Mouse (Mus musculus): ENCODE results near the gene Yeats4. TPM values are rescaled to one million over a fixed set of nuclear protein-coding genes. Genes with fewer than 3 reads are reported as not detected.
"Not testable (repeated sequence)": the region's sequence is repeated elsewhere in the genome, so short reads cannot be mapped to it uniquely, and the experiment has no call there.

The Yeats4 gene
- polyA plus RNA-seq, 1 experiment from 2014 or later = 66.4 TPM

DNA sequence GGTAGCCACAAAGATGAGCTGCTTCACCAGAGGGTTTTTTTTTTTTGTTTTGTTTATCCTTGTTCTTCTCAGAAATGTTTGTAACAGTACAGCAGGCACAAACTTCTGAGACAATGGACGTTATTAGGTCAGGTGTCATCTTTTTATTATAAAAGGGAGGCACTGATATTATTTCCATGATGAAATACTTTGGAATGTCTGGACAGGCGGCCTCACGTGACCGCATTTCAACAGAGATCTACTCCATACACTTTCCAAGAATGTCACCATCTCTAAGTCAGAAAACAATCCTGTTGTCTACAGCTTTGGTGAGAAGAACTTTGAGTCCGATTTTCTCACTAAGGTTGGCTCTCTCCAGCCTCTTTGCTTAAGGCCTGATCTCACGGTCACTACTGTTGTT is 13.3 kb downstream of the Yeats4 start:
- Histone ChIP-seq H3K27me3 (ENCODE audit: control insufficient read depth, insufficient read depth, low read length) (no peaks in the 10 kb centered on the region), H3K4me2 (no peak overlapping the region), H3K36me3 (ENCODE audit: control insufficient read depth, insufficient read depth, low read length) (peaks cover 11% of the 10 kb centered on the region), H3K4me1 (ENCODE audit: control insufficient read depth, insufficient read depth, low read length) (0 out of 2 replicates have a peak, but pooled peaks cover 5% of the 10 kb centered on the region), H3K27ac (ENCODE audit: low read depth, low read length) (no peak overlapping the region), H3K4me3 (ENCODE audit: low read depth, low read length) (no peak overlapping the region), H3K9me3 (replicated peaks; ENCODE audit: control insufficient read depth, low read length) (no peaks in the 10 kb centered on the region), H3K9ac (ENCODE audit: low read depth, low read length) (no peak overlapping the region)
- 81% methylated on average over 6 of the region's 6 CpGs for WGBS (ENCODE audit: insufficient replicate concordance)
- ATAC-seq (replicated peaks; ENCODE audit: insufficient number of reproducible peaks, low FRiP score, low TSS enrichment) = no peak

DNA sequence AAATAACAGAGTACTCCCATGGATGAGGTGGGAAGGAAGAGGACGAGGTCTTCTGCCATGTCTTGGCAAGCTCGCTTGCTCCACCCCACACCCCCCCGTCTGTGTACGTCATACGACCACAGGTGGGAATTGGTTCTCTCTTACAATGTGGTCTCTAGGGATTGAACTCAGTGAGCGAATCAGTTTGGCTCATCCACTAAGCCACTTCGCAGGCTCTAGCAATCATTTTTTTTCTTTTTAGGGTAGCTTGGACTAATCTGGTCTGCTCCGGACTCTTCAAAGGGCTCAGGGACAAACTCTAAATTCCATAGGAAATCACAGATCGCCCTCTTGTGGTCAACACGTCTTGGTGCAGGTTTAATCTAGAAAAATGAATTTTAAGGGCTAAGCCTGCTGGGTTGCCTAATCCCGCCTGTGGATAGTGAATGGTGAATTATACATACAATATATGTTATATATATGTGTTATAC is 14.8 kb downstream of the Yeats4 start:
- Histone ChIP-seq H3K9me3 (replicated peaks; ENCODE audit: control insufficient read depth, low read length) (0 out of 2 replicates have a peak, but pooled peaks cover 2% of the 10 kb centered on the region), H3K4me2 (peak overlapping the region; percentile 65), H3K9ac (ENCODE audit: low read depth, low read length) (0 out of 2 replicates have a peak overlapping the region, but pooled peaks have one; percentile 10), H3K27ac (ENCODE audit: low read depth, low read length) (no peak overlapping the region), H3K27me3 (ENCODE audit: control insufficient read depth, insufficient read depth, low read length) (no peaks in the 10 kb centered on the region), H3K36me3 (ENCODE audit: control insufficient read depth, insufficient read depth, low read length) (peaks cover 3% of the 10 kb centered on the region), H3K4me1 (ENCODE audit: control insufficient read depth, insufficient read depth, low read length) (0 out of 2 replicates have a peak, but pooled peaks cover 5% of the 10 kb centered on the region), H3K4me3 (ENCODE audit: low read depth, low read length) (peak overlapping the region; percentile 34)
- WGBS (ENCODE audit: insufficient replicate concordance) = 15% methylated on average over 11 of the region's 11 CpGs
- 0 out of 2 replicates have a peak, but pooled peaks have one; percentile 40 for ATAC-seq (replicated peaks; ENCODE audit: insufficient number of reproducible peaks, low FRiP score, low TSS enrichment)

DNA sequence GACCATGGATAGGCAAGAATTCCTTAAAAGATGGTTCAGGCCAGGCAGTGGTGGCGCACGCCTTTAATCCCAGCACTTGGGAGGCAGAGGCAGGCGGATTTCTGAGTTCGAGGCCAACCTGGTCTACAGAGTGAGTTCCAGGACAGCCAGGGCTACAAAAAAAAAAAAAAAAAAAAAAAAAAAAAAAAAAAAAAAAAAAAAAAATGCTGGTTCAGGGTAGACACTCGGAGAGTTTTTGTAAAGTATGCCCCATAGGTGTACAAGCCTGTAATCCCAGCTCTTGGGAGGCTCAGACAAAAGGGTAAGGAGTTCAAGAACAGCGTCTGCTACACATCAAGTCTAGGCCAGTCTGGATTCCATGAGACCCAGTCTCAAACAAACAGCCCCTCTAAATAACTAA is 15.5 kb downstream of the Yeats4 start:
- not testable (repeated sequence) for H3K4me3 ChIP-seq (ENCODE audit: low read depth, low read length); H3K36me3 ChIP-seq (ENCODE audit: control insufficient read depth, insufficient read depth, low read length); H3K4me2 ChIP-seq; H3K27me3 ChIP-seq (ENCODE audit: control insufficient read depth, insufficient read depth, low read length); H3K9ac ChIP-seq (ENCODE audit: low read depth, low read length); H3K27ac ChIP-seq (ENCODE audit: low read depth, low read length); H3K4me1 ChIP-seq (ENCODE audit: control insufficient read depth, insufficient read depth, low read length); H3K9me3 ChIP-seq (replicated peaks; ENCODE audit: control insufficient read depth, low read length); ATAC-seq (replicated peaks; ENCODE audit: insufficient number of reproducible peaks, low FRiP score, low TSS enrichment)
- WGBS (ENCODE audit: insufficient replicate concordance) = 86% methylated on average over 6 of the region's 6 CpGs

- ATAC-seq (replicated peaks; ENCODE audit: insufficient number of reproducible peaks, low FRiP score, low TSS enrichment) = no peak
- Histone ChIP-seq H3K4me2 (no peak overlapping the region), H3K9me3 (replicated peaks; ENCODE audit: control insufficient read depth, low read length) (0 out of 2 replicates have a peak, but pooled peaks cover 2% of the 10 kb centered on the region), H3K27me3 (ENCODE audit: control insufficient read depth, insufficient read depth, low read length) (no peaks in the 10 kb centered on the region), H3K4me3 (ENCODE audit: low read depth, low read length) (no peak overlapping the region), H3K4me1 (ENCODE audit: control insufficient read depth, insufficient read depth, low read length) (0 out of 2 replicates have a peak, but pooled peaks cover 7% of the 10 kb centered on the region), H3K36me3 (ENCODE audit: control insufficient read depth, insufficient read depth, low read length) (0 out of 2 replicates have a peak, but pooled peaks cover 1% of the 10 kb centered on the region), H3K27ac (ENCODE audit: low read depth, low read length) (no peak overlapping the region), H3K9ac (ENCODE audit: low read depth, low read length) (no peak overlapping the region)
- WGBS (ENCODE audit: insufficient replicate concordance) = 79% methylated on average over 15 of the region's 15 CpGs
Measured at GRCm38 (mm10) chr10:117208221-117208620, 16.1 kb downstream of the Yeats4 start.

DNA sequence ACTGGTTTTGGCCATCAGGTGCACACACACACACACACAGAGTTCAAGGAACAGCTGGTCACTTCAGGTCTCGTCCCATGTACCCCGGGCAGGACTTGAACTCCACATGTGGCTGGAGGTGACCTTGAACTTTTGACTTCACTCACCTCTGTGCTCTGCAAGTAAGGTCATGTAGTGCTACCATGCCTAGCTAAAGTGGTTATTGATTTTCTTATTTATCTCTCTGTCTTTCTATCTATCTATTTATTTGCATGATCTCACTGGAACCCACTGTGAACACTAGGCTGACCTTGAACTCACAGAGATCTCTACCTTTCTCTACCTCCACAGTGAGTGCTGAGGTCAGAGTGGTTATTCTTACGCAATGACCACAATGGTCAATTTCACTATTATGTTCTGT is 18.2 kb downstream of the Yeats4 start:
- H3K27ac ChIP-seq (ENCODE audit: low read depth, low read length) = no peak overlapping the region
- H3K4me1 ChIP-seq (ENCODE audit: control insufficient read depth, insufficient read depth, low read length) = 0 out of 2 replicates have a peak, but pooled peaks cover 14% of the 10 kb centered on the region
- no peak overlapping the region for H3K4me3 ChIP-seq (ENCODE audit: low read depth, low read length)
- ATAC-seq (replicated peaks; ENCODE audit: insufficient number of reproducible peaks, low FRiP score, low TSS enrichment) = no peak
- H3K27me3 ChIP-seq (ENCODE audit: control insufficient read depth, insufficient read depth, low read length) = no peaks in the 10 kb centered on the region
- no peak overlapping the region for H3K9ac ChIP-seq (ENCODE audit: low read depth, low read length)
- H3K36me3 ChIP-seq (ENCODE audit: control insufficient read depth, insufficient read depth, low read length) = no peaks in the 10 kb centered on the region
- H3K9me3 ChIP-seq (replicated peaks; ENCODE audit: control insufficient read depth, low read length) = 0 out of 2 replicates have a peak, but pooled peaks cover 2% of the 10 kb centered on the region
- WGBS (ENCODE audit: insufficient replicate concordance) = 95% methylated on average over 3 of the region's 3 CpGs
- H3K4me2 ChIP-seq = no peak overlapping the region

- no peak overlapping the region for H3K9ac ChIP-seq (ENCODE audit: low read depth, low read length)
- WGBS (ENCODE audit: insufficient replicate concordance) = 61% methylated on average over 2 of the region's 2 CpGs
- H3K4me3 ChIP-seq (ENCODE audit: low read depth, low read length) = no peak overlapping the region
- H3K4me2 ChIP-seq = no peak overlapping the region
- no peak for ATAC-seq (replicated peaks; ENCODE audit: insufficient number of reproducible peaks, low FRiP score, low TSS enrichment)
- no peaks in the 10 kb centered on the region for H3K36me3 ChIP-seq (ENCODE audit: control insufficient read depth, insufficient read depth, low read length)
- 0 out of 2 replicates have a peak, but pooled peaks cover 9% of the 10 kb centered on the region for H3K4me1 ChIP-seq (ENCODE audit: control insufficient read depth, insufficient read depth, low read length)
- no peak overlapping the region for H3K27ac ChIP-seq (ENCODE audit: low read depth, low read length)
- no peaks in the 10 kb centered on the region for H3K27me3 ChIP-seq (ENCODE audit: control insufficient read depth, insufficient read depth, low read length)
- H3K9me3 ChIP-seq (replicated peaks; ENCODE audit: control insufficient read depth, low read length) = 0 out of 2 replicates have a peak, but pooled peaks cover 2% of the 10 kb centered on the region
Measured at GRCm38 (mm10) chr10:117203558-117203981, 20.7 kb downstream of the Yeats4 start.

DNA sequence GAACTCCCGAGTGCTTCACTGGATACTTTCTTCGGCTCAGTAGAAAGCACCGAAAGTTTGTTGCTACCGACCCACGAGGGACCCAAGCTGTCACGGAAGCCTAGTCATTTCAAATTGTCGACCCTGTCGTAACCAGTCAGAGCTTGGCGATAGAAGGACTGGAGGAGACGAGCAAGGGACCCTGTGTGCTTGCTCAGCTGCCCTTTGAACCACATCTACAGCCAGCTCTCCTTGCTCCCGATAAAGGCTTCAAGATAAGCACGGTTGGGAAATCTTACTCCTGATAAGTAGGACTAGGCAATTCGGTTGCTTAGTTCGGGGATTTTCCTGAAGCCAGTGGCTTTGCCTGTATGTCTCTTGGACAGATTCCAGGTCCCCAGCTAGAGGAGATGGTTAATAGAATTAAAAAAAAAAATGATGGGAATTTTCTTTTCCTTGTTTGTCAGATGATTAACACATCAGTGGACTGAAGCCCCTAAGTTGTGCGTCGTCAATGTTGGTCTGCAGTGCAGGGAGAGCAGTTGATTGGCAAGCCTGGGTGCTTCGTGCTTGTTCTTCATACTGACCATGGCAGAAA is 21.2 kb downstream of the Yeats4 start:
- 31% methylated on average over 17 of the region's 17 CpGs for WGBS (ENCODE audit: insufficient replicate concordance)
- 0 out of 2 replicates have a peak, but pooled peaks cover 9% of the 10 kb centered on the region for H3K4me1 ChIP-seq (ENCODE audit: control insufficient read depth, insufficient read depth, low read length)
- no peak for ATAC-seq (replicated peaks; ENCODE audit: insufficient number of reproducible peaks, low FRiP score, low TSS enrichment)
- no peak overlapping the region for H3K9ac ChIP-seq (ENCODE audit: low read depth, low read length)
- H3K9me3 ChIP-seq (replicated peaks; ENCODE audit: control insufficient read depth, low read length) = 0 out of 2 replicates have a peak, but pooled peaks cover 2% of the 10 kb centered on the region
- no peak overlapping the region for H3K4me2 ChIP-seq
- H3K27me3 ChIP-seq (ENCODE audit: control insufficient read depth, insufficient read depth, low read length) = no peaks in the 10 kb centered on the region
- no peaks in the 10 kb centered on the region for H3K36me3 ChIP-seq (ENCODE audit: control insufficient read depth, insufficient read depth, low read length)
- H3K4me3 ChIP-seq (ENCODE audit: low read depth, low read length) = no peak overlapping the region
- no peak overlapping the region for H3K27ac ChIP-seq (ENCODE audit: low read depth, low read length)

DNA sequence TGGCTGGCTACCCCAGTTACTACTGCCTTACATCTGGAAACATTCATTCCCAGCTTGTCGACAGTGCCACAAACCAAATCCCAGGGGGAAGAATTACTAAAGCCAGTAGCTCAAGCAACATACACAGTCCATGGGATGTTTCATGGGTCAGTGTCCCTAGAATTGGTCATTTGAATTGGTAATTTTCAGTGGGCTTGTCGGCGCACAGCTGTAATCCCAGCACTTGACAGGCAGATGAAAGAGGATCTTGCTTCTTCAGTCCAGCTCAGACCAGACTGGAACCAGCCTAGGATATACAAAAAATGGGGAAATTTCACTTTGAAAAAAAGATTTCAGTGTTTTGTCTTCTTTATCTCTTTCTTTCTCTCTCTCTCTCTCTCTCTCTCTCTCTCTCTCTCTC is 24.6 kb downstream of the Yeats4 start:
- H3K9ac ChIP-seq (ENCODE audit: low read depth, low read length) = no peak overlapping the region
- 0 out of 2 replicates have a peak, but pooled peaks cover 1% of the 10 kb centered on the region for H3K9me3 ChIP-seq (replicated peaks; ENCODE audit: control insufficient read depth, low read length)
- no peak for ATAC-seq (replicated peaks; ENCODE audit: insufficient number of reproducible peaks, low FRiP score, low TSS enrichment)
- H3K4me3 ChIP-seq (ENCODE audit: low read depth, low read length) = no peak overlapping the region
- H3K4me1 ChIP-seq (ENCODE audit: control insufficient read depth, insufficient read depth, low read length) = peaks cover 12% of the 10 kb centered on the region; the same call in 1 of the 2 replicates
- H3K27ac ChIP-seq (ENCODE audit: low read depth, low read length) = no peak overlapping the region
- H3K4me2 ChIP-seq = no peak overlapping the region
- no peaks in the 10 kb centered on the region for H3K27me3 ChIP-seq (ENCODE audit: control insufficient read depth, insufficient read depth, low read length)
- WGBS (ENCODE audit: insufficient replicate concordance) = 74% methylated on average over 3 of the region's 3 CpGs
- H3K36me3 ChIP-seq (ENCODE audit: control insufficient read depth, insufficient read depth, low read length) = no peaks in the 10 kb centered on the region

Measured in heart, embryonic 11.5 days (tissue).